Mouse (Mus musculus): ENCODE results near the gene Atp8a2.
"Not testable (repeated sequence)": the region's sequence is repeated elsewhere in the genome, so short reads cannot be mapped to it uniquely, and the experiment has no call there.

Atp8a2 gene

DNA sequence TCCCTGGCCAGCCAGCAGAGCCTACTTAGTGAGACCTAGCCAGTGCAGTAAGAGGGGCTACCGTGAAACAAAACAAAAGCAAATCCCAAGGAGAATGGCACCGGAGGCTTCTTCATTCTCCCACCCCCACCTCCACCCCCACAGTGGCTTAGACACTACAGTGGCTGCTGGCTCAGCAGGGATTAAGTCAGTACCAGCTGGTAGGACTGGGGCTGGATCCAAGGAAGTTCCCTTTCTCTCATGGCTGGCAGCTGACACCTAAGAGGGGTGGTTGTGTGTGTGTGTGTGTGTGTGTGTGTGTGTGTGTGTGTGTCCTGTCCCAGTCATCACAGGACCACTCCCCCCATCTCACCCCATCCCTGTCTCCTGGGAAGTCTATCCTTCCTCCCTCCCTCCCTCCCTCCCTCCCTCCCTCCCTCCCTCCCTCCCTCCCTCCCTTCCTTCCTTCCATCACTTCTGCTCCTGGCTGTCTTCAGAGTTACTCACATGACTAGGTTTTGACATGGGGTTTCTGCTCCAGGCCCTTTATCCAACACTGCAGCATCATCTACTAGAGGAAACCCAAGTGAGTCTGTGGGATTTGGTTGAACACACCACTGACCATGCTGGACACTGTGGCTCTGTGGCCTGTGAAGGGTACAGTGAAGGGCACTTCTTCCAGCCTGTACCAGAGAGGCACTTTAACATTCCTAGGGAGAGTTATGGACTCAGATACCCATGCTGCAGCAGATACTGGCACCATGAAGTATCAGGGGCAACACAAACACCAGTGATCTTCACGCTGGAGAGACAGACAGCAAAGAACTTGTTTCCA is 358.3 kb downstream of the Atp8a2 start:
- not testable (repeated sequence) for DNase-seq

DNA sequence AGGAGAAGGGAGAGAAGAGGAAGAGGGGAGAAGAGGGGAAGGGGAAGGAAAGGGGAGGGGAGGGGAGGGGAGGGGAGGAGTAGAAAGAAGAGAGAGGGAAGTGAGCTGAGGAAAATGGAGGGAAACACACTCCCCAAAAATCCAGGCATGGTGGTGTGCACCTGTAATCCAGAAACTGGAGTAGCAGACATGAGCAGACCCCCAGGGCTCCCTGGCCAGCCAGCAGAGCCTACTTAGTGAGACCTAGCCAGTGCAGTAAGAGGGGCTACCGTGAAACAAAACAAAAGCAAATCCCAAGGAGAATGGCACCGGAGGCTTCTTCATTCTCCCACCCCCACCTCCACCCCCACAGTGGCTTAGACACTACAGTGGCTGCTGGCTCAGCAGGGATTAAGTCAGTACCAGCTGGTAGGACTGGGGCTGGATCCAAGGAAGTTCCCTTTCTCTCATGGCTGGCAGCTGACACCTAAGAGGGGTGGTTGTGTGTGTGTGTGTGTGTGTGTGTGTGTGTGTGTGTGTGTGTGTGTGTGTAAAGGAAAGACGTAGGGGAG is 359.2 kb downstream of the Atp8a2 start:
- not testable (repeated sequence) for DNase-seq

DNA sequence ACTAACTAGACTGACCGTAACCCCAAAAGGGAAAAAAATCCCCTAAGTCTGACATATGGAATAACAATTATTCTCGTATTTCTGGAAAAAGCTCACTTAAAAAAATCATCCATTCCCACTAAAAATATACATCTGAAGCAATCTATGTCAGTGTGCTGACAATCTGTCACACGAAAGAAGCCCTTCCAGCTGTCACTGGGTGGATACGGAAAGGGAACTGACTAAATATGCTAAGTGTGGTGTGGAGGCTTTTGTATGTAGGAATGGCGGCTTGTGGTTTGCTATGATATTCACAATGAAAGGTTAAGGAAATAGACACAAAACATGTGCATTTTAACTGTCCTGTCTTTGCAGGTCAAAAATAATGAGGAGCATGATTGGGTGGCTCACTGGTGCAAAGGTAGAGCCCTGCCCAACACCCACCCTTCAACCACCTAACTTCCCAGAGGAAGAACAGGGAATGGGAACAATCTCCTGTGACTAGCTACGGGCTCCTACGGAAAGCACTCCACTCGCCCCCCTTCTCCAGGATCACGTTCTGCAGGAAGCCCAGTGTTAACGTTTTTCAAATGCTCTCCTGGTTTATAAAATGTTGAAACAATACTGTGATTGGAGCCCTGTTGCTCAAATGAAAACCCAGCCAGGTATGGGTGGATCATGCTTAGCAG is 360.0 kb downstream of the Atp8a2 start:
- DNase-seq = no peak

DNA sequence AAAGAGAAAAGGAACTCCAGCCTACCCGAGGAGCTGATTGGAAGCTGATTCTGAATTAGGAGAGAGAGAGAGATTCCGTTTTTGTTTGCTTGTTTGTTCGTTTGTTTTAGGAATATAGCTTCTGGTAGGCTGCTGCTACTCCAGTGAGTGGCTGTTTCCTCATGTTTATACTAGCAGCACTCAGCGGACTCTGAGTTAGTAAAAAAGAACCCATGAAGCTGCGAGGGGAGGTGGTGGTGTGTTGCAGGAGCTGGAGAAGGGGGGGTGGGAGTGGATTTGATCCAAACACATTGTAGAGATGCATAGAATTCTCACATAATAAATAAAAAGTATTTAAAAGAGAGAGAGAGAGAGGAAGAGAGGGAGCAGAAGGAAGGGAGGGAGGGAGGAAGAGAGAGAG is 367.4 kb downstream of the Atp8a2 start:
- DNase-seq = no peak

DNA sequence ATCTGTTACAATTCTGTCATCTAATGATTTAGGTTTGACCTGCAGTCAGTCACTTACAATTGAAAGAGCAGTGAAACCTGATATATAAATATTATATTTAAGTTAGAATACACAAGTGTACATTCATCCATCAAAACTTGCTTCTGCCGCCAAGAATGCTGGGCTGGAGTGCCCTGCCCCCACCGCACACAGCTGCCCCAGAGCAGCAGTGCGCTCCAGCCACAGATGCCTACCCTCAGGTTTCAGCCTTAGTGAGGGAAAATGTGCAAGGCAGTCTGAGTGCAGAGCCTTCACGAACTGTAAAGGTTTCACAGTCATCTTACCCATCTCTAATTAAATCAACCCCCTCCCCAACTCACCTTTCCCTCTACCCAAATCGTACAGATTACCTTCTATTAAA is 369.6 kb downstream of the Atp8a2 start:
- DNase-seq = no peak

DNA sequence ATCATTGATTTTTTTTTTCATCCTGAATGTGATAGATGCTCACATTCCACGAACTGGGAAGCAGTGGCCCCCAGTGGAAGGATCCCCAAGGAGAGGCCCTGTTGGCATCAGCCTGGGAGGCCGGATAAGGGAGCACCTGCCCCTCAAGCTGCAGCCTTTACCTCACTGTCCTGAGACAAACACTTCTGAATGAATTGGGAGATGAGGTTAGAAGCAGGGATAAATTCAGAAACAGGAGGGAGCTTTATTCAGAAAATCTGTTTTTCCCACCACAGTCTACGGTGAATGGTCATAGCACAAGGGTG is 376.9 kb downstream of the Atp8a2 start:
- DNase-seq = no peak

DNA sequence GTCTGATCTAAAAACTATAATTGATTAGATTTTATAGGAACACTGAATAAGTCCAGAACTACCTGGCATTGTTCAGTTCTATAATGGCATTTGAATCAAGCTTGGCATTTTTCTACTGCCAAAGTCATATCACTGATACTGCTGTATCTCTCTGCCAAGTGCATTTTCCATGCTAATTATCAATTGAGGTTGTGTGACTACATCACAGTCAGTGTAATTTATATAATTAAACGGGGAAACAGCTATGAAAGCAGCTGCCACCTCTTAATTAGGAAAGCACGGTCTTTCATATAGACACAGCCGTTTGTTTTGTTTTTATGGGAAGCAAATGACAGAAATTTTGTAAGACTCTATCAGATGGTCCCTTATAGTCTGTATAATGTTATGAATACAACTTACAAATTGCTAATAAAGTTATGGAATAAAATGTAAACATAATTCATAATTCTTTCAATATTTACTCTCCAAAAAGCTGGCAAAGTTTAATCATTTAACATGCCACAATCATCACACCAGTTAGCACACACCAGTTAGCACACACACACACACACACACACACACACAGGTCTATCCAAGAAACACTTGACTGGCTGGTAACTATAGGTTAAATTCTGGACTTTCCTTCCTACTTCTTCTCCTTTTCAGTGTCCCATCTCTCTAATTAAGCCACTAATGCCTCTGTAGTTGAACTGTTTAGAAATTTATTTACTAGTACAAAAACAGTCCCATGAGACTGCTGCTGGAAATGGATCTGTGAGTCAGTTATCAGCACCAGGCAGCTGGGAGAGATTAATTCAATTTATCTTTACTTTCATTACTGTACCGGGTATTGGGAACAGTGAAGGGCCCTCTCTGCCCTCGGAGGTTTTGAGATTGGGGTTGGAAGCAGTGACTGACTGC is 377.5 kb downstream of the Atp8a2 start:
- DNase-seq = no peak

DNA sequence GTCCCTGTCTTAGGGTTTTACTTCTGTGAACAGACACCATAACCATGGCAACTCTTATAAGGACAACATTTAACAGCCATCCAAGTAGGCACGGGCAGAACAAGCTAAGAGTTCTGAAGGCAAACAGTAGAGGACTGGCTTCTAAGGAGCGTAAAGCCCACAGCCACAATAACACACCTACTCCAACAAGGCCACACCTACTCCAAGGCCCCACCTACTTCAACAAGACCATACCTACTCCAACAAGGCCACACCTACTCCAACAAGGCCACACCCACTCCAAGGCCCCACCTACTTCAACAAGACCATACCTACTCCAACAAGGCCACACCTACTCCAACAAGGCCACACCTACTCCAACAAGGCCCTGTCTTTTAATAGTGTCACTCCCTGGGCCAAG is 386.7 kb downstream of the Atp8a2 start:
- not testable (repeated sequence) for DNase-seq

DNA sequence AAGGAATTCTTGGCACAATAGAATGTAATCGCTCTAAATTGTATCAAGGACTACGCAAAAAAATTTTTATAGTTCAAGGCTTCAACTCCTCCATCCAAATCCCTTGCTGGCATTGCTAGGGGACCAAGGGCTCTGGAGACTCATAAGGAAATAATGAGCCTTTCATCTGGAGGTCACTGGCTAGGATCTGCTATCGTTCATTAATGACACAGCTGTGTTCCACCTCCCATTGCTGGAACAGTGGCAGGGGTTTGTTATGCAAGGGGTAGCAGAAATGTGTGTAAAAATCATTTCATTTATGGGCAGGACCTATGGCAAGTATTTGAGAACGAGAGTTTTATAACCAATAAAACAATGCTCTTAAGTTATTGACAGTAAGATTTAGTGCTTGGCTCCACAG is 387.2 kb downstream of the Atp8a2 start:
- no peak for DNase-seq

DNA sequence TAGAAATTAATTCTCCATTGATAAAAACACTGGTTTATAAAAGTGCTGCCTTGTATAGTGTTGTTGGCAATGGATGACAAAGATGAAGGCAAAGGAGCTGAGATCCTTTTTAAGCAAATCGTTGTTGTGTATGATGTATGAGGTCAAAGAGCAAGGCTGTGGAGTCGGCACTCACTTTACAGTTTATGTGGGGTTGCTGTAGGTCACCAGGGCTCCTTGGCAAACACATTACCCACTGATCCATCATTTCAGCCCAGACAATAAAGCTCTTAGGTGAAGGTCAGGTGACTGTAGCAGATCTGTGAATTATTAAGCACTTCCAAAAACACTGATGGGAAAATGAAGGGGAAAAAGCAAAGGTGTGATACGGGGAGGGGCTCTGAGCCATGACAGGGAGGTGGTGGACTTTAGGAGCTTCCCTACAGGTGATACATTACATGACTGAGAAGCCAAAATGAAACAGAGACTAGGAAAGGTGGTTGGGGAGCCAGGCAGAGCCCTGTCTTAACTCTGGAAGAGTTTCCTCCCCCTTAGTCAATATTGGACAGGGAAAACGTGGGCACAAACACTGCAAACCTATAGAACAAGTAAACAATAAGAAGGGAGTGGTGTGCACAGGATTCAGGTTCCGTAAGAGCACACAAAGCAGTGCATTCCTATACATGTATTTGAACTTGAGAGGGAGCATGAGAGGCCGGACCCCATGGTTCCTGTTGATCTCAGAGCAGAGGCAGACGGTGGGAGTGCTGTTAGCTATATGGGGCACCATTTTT is 389.3 kb downstream of the Atp8a2 start:
- no peak for DNase-seq

DNA sequence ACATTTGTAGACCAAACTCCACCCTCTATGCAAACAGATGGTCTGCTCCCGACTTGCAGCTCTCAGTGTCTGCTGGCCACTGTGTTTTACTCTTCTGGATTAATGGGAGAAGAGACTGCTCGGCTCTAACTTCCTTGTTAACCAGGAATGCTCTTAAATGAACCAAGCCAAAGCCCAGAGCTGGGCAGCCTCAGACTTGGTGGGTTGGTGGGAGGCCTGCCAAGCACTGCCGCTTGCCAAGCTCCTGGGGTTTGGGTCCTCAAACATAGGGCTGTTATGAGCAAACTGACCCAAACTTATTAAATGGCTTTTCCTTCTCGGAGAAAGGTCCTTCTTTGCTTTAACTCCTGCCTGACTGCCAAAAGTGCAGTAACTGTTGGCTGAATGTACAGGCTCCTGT is 390.1 kb downstream of the Atp8a2 start:
- DNase-seq = no peak

DNA sequence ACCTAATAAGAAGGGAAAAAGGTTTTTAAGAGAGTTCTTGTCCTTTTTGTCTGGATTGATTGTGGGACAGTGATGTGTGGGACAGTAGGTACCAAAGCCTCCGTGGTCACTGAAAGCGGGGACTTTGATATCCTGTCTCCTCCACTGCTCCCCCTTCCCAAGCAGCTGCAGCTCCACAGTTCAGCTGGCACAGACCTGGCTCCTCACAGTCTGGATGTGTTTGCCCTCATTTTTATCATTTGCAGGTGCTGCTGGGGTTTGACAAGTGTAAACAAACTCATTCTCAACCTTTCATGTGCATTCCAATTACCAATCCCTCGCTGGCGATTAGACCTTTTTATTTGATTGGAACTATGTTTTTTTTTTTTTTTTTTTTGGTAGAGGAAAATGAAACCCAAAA is 390.8 kb downstream of the Atp8a2 start:
- no peak for DNase-seq

DNA sequence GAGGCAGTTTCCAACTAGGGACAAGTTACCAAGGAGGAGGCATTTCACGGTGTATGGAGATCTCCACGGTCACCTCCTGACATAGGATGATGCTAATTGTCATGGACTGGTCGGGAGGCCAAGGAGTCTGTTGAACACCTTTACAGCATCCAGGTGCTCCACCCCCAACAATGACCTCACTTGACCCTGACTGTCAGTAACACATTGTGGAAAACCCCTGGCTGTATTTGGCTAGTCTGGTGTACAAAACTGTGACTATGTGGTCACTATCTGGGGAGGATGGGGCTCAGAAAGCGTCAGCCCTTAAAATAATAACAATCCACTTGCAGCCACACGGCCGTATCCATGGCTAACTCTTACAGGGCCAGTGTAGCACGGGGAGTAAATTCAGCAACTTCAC is 391.3 kb downstream of the Atp8a2 start:
- no peak for DNase-seq

DNA sequence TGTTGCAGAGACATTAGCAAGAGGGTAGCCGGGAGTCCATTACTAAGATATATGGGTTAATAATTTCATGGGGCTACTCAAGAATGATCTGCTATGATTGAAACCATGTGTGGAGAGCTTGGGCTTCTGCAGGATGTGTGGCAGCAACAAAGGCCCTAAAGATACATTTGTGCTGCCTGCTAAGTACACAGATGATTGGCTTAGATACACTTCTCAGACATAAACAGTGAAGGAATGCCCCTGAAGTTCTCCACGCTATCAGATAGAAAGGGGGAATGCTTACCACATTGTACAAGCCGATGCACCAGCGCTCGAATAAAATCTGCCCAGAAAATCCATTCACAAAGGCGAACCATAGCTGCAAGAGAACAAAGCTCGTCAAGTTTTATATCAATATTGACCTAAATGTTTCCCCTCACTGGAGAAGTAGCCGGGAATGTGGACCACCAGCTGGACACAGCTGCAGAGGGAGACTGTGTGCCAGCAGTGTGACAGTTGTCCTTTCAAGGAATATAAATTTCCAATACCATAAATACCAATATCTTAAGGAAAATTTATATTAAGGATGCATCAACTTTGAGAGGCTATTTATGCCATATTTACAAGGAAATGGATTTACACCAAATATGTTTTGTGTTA is 394.9 kb downstream of the Atp8a2 start:
- no peak for DNase-seq

DNA sequence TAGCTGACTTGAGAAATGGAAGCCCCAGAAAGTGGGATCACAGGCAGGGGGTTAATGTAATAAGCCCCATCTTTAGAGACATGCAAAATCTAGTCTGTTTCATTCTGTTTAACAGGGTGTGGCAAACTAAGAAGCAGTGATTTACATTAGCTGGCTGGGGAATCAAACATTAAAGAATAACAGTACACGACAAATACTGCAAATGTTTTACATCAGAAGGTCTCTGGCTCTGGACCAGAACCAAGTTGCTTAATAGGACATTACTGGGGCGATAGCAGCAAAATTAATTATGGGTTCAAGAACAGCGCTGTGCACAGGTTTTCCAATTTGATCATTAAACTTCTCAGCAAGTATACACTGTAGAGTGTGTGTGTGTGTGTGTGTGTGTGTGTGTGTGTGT is 397.5 kb downstream of the Atp8a2 start:
- no peak for DNase-seq

DNA sequence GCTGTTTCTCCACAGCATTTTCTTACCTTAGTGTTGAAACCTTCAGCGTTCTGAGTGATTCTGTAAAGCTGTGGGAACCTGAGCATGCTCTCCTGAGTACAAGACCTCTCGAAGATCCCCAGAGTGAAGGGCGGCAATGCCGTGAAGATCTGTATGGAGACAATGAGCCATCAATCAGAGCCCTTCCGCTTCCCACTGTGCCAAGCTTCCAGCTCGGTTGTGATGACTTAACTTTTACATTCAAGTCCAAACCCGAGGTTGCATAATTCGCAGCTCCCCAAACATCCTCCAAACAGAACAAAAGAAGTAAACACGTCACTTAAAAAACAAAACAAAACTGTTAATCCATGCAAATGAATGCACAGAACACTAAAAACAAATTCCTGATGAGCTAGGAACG is 403.1 kb downstream of the Atp8a2 start:
- no peak for DNase-seq

DNA sequence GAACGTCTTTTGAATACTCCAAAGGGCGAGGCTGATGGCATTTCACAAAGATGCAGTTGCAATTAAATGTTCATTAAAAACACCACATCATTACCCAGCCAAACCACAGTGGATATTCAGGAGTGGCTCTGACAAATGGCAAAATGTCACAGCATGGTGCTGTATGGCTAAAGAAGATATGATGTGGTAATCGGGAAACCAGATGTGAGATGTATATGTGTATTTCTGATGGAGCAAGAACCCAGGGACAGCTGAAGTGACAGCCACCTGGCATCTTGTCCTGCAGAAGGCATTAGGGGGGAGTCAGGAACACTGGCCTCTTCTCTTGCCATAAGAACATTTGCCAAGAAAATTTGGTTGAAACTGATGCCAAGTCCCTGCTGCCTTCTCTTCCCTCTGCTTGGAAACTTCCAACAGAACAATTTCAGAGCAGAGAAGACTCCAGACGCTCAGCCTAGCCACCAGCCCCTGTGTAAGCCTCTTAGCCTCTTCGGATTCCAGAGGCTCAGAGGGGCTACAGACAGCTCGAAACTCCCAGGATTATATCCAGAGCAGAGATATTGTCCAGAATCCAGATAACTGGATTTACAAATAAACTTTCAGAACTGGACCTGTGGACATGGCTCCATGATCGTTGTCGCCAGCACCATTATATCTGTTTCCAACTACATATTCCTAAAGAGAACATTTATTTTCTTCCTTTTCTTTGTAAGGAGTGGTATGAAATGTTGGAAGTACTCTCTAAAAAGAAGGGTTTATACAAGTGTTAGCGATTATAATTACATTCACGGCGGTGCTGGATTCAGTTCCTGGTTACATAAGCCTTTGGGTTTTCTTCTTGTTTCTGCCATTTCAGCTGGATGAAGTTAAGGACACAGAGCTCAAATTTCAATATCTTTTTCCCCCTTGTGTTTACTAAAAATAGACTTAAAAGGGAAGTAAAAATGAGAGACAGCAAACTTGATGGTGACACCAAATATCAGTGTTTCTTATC is 413.3 kb downstream of the Atp8a2 start:
- no peak for DNase-seq

DNA sequence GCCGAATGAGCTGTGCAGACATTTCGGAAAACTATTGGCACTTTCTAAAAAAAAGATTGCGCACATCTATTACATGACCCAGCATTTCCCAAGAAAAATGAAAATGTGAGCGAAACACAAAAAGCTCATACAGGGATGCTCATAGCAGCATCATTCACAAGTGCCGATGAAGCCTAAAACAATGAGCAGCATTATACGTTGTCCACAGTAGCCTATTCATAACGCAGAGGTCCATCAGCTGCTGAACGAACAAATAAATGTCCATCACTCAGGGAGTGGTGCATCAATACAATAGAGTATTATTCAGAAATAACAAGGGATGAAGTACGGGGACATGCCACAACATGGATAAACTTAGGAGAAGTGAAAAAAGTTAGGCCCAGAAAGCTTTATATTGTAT is 416.6 kb downstream of the Atp8a2 start:
- no peak for DNase-seq

DNA sequence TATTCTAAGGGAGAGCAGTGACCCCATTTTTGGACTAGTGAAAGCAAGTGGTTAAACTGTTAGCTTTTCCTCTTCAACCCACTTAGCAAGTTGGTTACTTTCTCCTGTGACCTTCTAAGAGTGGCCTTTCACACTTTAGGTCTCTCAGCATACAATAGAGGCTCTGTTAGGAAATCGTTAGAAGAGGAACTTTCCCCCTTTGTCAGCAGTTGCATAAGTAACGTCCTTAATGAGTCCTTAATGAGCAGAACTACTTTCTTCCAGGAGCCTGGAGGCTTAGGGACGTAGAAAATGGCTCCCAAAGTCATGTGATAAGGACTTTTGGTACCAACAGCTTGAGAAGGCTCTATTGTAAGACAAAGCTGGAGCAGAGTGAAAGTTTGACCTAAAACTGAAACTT is 434.8 kb downstream of the Atp8a2 start:
- DNase-seq = no peak

DNA sequence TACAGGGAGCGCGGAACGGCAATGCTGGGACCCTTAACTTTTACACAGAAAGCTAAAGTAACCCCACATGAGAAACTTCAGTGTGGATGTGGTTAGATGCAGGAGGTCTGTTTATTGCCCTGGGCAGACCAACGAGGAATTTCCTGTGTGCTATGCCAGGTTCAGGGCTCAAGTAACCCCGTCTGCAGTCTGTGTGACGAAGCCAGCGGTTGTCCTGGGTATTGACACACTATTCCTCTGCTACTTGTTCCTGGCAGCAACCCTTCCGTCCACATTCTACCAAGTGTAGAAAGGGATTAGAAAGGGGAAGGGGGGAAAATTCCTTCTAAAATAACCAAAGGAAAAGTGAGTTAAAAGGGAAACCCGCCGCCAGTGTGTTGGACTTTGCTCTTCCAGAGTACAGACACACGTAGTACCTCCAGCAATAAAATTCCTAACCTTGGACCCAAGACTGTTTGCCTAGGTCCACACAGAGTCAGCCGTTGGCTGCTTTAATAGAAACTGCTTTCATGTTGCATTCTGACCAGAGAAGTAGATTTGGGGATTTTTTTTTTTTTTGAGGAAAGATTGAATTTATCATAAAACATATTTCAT is 437.0 kb downstream of the Atp8a2 start:
- DNase-seq = peak; percentile 46

All from kidney, adult 9 months (tissue).